Mouse (Mus musculus): ENCODE measurements around the gene Akap5. TPM values are rescaled to one million over a fixed set of nuclear protein-coding genes. Genes with fewer than 3 reads are reported as not detected.
A peak's percentile ranks its signal among the peaks of the same experiment; 100 is the strongest.

Akap5 gene
- polyA plus RNA-seq (2015; fragmentation: Nextera tagmentation; extraction: Ambion mirVana) = 1.0 and 1.2 TPM in 2 replicates

DNA sequence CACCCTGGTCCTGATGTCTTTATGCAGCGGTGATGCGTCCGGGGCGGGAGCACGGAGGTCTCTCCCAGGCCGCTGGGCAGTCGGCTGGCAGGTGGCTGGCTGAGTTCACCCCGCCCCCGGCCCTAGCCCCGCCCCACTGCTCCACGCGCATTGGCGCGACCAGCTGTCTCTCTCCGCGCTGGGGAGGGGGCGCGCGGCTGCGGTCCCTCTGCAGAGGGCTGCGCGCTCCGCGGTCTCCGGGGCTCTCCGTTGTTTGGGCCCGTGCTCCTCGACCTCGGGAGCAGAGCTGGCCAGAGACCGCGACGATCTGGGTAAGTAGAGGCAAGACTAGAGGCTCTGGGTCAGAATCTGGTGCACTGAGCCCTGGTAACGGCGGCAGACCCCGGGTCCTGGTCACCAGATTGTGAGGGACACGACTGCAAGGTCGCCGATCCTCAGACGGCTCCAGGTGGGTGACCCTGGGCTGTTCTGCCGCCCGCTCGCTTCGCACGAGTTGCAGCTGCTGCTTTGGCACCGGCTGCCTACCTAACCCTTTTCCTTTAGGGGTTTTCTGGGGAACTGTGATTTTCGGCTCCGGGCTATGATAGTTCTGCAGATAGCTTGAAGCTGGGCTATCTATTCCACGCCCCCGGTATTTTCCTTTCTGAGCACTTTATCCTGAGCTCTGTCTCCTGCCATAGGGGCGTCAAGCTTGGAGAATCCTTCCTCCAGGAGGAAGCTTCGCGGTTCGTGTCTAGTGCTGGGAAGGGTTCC lies at the start of gene Akap5:
Gene Akap5, plus strand, starts transcription at position 213 of the 753 bp plus-strand sequence.
- Histone ChIP-seq H3K27me3 (no peaks in the 10 kb centered on the region), H3K4me3 (peak within 1 kb of the TSS; percentile 59), H3K9ac (peak within 1 kb of the TSS; percentile 42), H3K4me1 (peaks cover 11% of the 10 kb centered on the region), H3K9me3 (no peaks in the 10 kb centered on the region), H3K4me2 (peak within 1 kb of the TSS; percentile 96), H3K36me3 (peaks cover 17% of the 10 kb centered on the region), H3K27ac (no peak within 1 kb of the TSS)
- peak; percentile 78 for ATAC-seq (ENCODE audit: insufficient number of reproducible peaks, low FRiP score, low TSS enrichment, low read depth)
- WGBS = 1% methylated on average over 53 of the region's 53 CpGs

DNA sequence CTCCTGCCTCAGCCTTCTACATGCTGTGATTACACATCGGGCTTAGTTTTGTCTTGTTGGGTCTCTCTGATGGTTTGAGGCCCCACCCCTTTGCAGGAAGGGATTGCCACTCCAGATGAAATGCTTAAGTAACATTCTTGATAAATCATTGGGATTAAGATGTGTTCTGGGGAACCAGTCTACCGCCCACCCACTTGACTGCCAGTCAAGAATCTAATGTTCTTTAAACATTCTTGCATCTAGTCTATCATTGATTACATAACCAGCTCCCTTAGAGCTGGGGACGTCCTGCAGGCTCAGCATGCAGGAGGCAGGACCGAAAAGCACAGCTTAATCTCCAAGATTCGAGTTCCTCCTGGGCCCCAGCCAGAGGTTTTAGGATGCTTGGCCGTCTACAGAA lies 46.5 kb upstream of the Akap5 start:
- Histone ChIP-seq H3K27ac (no peak overlapping the region), H3K4me1 (peaks cover 5% of the 10 kb centered on the region; the same call in 1 of the 2 replicates), H3K36me3 (peaks cover 26% of the 10 kb centered on the region), H3K9me3 (no peaks in the 10 kb centered on the region), H3K9ac (no peak overlapping the region), H3K4me2 (no peak overlapping the region), H3K4me3 (no peak overlapping the region), H3K27me3 (no peaks in the 10 kb centered on the region)
- WGBS = 81% methylated on average over 6 of the region's 6 CpGs
- ATAC-seq (ENCODE audit: insufficient number of reproducible peaks, low FRiP score, low TSS enrichment, low read depth) = no peak

DNA sequence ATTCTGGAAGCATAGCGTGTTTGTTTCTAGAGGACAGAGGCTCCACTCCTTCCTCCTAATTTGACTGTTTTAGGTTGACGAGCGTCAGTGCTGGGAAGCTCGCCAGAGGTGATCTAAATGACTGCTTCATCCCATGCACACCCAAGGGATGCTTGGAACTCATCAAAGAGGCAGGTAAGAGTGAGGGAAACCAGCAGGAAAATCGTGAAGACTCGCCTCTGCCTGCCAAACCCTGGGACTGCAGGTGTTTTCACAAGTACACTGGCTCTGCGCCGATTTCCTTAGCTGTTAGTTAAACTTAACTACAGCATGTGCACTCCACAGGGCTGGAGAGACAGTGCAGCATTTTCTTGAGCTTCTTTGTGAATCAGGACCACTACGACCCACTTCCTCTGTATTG lies 44.1 kb upstream of the Akap5 start:
- WGBS = 75% methylated on average over 9 of the region's 9 CpGs
- no peak overlapping the region; the same call in 1 of the 2 replicates for H3K27ac ChIP-seq
- H3K4me1 ChIP-seq = peaks cover 5% of the 10 kb centered on the region; the same call in 1 of the 2 replicates
- peaks cover 41% of the 10 kb centered on the region for H3K36me3 ChIP-seq
- no peaks in the 10 kb centered on the region for H3K9me3 ChIP-seq
- H3K4me3 ChIP-seq = no peak overlapping the region
- no peaks in the 10 kb centered on the region for H3K27me3 ChIP-seq
- no peak for ATAC-seq (ENCODE audit: insufficient number of reproducible peaks, low FRiP score, low TSS enrichment, low read depth)
- H3K4me2 ChIP-seq = no peak overlapping the region
- no peak overlapping the region for H3K9ac ChIP-seq

DNA sequence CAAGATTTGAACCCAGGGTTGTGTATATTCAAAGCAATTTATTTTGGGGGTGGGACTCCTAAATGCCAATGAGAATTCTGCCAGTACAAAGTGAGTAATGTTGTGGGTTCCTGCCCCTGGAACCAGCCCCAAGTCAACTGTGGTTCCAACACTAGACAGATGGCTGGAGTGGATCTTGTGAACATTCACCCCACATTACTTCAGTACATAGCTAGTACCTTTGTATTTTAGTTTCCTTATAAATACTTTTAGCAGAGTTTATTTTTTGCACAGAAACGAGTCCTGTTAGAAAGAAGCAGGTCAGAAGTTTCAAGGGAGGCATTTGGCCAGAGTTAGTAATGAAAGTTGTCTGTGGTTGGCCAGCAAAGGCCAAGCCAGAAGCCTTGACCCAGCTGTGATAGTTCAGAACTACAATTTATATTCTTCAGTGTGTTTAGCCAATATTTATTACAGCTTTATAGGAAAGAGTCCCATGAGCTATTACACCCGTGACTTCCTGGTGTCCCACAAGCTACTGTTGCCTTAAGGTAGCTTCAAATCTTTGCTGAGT lies 43.5 kb upstream of the Akap5 start:
- Histone ChIP-seq H3K27ac (no peak overlapping the region), H3K4me3 (no peak overlapping the region), H3K9me3 (no peaks in the 10 kb centered on the region), H3K27me3 (no peaks in the 10 kb centered on the region), H3K4me1 (peaks cover 5% of the 10 kb centered on the region; the same call in 1 of the 2 replicates), H3K9ac (no peak overlapping the region), H3K4me2 (no peak overlapping the region), H3K36me3 (peaks cover 42% of the 10 kb centered on the region)
- no peak for ATAC-seq (ENCODE audit: insufficient number of reproducible peaks, low FRiP score, low TSS enrichment, low read depth)
- WGBS = 79% methylated on average over 2 of the region's 2 CpGs

DNA sequence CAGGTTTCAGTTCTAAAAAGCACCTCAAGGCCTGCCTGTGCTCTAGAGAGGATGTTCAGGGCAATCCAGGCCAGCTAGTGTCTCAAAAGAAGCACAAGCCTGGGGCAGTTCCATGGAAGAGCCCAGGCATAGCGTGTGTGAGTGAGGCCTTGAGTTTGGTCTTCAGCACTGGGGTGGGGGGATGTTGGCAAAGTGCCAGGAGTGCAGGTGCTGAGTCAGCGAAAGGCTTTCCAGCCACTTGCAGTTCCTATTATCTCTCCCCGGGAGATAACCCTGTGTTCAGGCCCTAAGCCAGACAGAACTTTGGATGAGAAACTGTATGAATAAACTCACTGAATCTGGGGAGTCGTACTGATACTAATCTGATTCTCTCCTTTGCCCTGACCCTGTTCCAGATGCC lies 42.6 kb upstream of the Akap5 start:
- Histone ChIP-seq H3K4me3 (no peak overlapping the region), H3K4me1 (peaks cover 5% of the 10 kb centered on the region; the same call in 1 of the 2 replicates), H3K9ac (no peak overlapping the region), H3K36me3 (peaks cover 37% of the 10 kb centered on the region), H3K9me3 (no peaks in the 10 kb centered on the region), H3K4me2 (no peak overlapping the region), H3K27ac (no peak overlapping the region), H3K27me3 (no peaks in the 10 kb centered on the region)
- 51% methylated on average over 4 of the region's 4 CpGs for WGBS
- ATAC-seq (ENCODE audit: insufficient number of reproducible peaks, low FRiP score, low TSS enrichment, low read depth) = no peak

DNA sequence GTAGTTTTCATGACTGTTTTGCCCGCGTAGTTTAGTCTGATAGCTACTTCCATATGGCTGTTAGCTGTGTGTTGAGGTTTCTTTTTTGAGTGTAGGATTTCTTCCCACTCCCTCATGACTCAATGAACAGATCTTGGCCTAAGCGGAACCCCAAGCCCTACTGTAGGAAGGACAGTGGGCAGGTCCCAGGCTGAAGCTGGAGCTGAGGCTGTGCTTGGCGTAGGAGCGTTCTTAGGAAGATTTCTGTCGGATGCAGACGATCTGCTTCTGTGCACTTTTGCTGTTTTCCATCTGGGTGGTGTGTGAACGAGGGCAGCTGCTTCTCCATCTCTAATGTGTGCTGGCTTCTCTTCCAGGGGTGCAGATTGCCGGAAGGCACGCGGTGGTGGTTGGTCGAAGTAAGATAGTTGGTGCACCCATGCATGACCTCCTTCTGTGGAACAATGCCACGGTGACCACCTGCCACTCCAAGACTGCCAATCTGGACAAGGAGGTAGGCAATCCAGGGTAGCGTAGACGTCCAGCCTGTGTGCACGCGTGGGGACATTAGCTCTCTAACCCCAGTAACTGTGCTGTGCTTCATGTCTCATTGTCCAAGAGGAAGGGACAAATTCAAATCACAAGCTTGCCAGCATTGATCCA lies 42.0 kb upstream of the Akap5 start:
- Histone ChIP-seq H3K4me3 (no peak overlapping the region), H3K36me3 (peaks cover 37% of the 10 kb centered on the region), H3K9ac (no peak overlapping the region), H3K27ac (no peak overlapping the region), H3K9me3 (no peaks in the 10 kb centered on the region), H3K4me2 (no peak overlapping the region), H3K27me3 (no peaks in the 10 kb centered on the region), H3K4me1 (peaks cover 5% of the 10 kb centered on the region; the same call in 1 of the 2 replicates)
- 92% methylated on average over 17 of the region's 17 CpGs for WGBS
- ATAC-seq (ENCODE audit: insufficient number of reproducible peaks, low FRiP score, low TSS enrichment, low read depth) = no peak

DNA sequence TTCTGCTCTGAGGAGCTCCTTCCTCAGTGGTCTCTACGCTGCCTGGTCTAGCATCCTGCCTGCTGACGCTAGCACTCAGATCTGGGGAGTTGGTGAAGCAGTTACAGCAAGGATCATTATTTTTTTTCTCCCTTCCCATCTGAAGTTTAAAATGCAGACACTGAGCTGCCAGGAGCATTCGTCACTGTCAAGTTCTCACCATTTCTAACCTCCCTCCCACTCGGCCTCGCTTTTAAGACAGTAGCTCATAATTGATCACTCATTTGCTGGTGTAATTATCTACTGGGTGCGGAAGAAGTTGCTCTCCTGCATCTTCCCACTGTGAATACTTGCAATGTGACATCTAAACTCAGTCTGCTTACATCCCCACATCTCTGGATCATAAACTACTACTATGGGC lies 39.3 kb upstream of the Akap5 start:
- no peak overlapping the region for H3K27ac ChIP-seq
- H3K9me3 ChIP-seq = no peaks in the 10 kb centered on the region
- WGBS = 78% methylated on average over 6 of the region's 6 CpGs
- ATAC-seq (ENCODE audit: insufficient number of reproducible peaks, low FRiP score, low TSS enrichment, low read depth) = no peak
- H3K27me3 ChIP-seq = no peaks in the 10 kb centered on the region
- peaks cover 52% of the 10 kb centered on the region for H3K36me3 ChIP-seq
- no peak overlapping the region for H3K4me3 ChIP-seq
- H3K4me2 ChIP-seq = no peak overlapping the region
- peaks cover 5% of the 10 kb centered on the region; the same call in 1 of the 2 replicates for H3K4me1 ChIP-seq
- no peak overlapping the region for H3K9ac ChIP-seq

DNA sequence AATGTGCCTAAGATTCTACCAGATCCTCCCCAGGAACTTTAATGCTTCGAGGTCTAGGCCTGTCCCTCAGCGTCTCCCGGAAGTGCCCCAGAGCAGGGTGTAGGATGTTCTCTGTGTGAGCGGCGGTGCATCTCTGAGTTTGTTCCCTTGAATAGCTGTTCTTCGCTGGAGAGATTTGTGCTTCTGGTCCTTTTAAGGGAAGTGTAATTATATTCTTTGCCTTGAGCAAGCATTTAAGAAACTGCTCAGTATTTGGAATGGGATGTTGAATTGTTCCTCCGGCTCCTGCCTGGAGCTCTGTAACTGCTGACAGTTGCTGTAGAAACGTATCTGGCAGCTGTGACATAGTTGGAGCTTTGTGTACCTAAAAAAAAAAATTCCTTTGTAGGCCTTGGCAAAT lies 36.7 kb upstream of the Akap5 start:
- Histone ChIP-seq H3K27ac (no peak overlapping the region), H3K4me3 (no peak overlapping the region), H3K4me1 (no peaks in the 10 kb centered on the region), H3K9ac (no peak overlapping the region), H3K36me3 (peaks cover 55% of the 10 kb centered on the region), H3K4me2 (no peak overlapping the region), H3K27me3 (no peaks in the 10 kb centered on the region), H3K9me3 (no peaks in the 10 kb centered on the region)
- 83% methylated on average over 8 of the region's 8 CpGs for WGBS
- no peak for ATAC-seq (ENCODE audit: insufficient number of reproducible peaks, low FRiP score, low TSS enrichment, low read depth)

DNA sequence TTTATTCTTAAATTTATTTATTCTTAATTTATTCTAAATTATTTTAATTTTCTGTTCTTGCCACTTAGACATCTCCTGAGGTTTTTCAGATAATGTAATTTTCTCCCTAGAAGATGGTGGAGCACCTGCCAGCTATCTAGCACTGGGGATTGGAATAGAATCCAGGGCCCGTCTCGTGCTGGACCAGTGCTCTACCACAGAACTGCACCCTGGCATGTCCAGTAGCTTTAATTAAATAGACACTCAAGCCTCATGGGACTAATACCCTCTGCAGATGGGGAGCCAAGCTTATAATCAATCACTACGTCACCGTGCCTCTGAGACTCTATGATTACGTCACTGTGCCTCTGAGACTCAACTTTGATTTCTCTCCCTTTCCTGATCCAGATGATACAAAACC lies 36.2 kb upstream of the Akap5 start:
- WGBS = 84% methylated on average over 5 of the region's 5 CpGs

DNA sequence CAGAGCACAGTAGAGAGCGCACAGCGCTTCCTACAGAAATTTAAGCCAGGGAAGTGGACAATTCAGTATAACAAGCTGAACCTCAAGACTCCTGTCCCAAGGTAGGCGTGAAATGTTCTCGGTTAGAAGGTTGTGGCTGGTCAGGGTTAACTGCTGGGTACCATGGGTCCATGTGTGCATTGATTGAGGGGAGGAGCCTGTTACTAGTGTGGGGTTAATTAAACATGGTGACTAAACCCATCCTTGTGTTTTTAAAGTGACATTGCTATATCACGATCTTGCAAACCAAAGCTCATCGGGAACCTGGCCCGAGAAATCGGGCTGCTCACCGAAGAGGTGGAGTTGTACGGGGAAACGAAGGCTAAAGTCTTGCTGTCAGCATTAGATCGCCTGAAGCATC lies 35.3 kb upstream of the Akap5 start:
- Histone ChIP-seq H3K4me3 (no peak overlapping the region), H3K9me3 (no peaks in the 10 kb centered on the region), H3K27ac (no peak overlapping the region), H3K36me3 (peaks cover 53% of the 10 kb centered on the region), H3K9ac (no peak overlapping the region), H3K4me1 (no peaks in the 10 kb centered on the region), H3K27me3 (no peaks in the 10 kb centered on the region), H3K4me2 (no peak overlapping the region)
- WGBS = 96% methylated on average over 12 of the region's 12 CpGs
- ATAC-seq (ENCODE audit: insufficient number of reproducible peaks, low FRiP score, low TSS enrichment, low read depth) = no peak

More for the DNA sequence above, 36.2 kb upstream of the Akap5 start:
- H3K4me3 ChIP-seq = no peak overlapping the region
- no peak for ATAC-seq (ENCODE audit: insufficient number of reproducible peaks, low FRiP score, low TSS enrichment, low read depth)
- H3K36me3 ChIP-seq = peaks cover 50% of the 10 kb centered on the region
- no peaks in the 10 kb centered on the region for H3K27me3 ChIP-seq
- no peak overlapping the region for H3K27ac ChIP-seq
- no peak overlapping the region for H3K9ac ChIP-seq
- H3K4me2 ChIP-seq = no peak overlapping the region
- H3K4me1 ChIP-seq = no peaks in the 10 kb centered on the region
- H3K9me3 ChIP-seq = no peaks in the 10 kb centered on the region

DNA sequence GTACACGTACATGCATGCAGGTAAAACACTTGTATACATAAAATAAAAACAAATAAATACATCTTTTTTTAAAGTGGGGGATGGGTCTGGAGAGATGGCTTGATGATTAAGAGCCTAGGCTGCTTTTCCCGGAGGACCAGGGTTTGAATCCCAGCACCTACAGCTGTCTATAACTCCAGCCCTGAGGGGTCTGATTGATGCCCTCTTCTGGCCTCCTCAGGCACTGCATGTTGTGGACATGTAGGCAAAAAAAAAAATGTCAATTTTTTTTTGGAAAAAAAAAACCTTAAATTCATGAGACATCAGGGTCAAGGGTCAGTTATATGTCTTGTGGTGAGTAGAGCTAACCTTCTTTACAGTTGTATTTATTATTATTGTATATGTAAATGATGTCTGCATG lies 34.4 kb upstream of the Akap5 start:
- H3K9ac ChIP-seq = no peak overlapping the region
- H3K27ac ChIP-seq = no peak overlapping the region
- H3K9me3 ChIP-seq = no peaks in the 10 kb centered on the region
- no peak overlapping the region for H3K4me3 ChIP-seq
- no peaks in the 10 kb centered on the region for H3K27me3 ChIP-seq
- H3K4me1 ChIP-seq = no peaks in the 10 kb centered on the region
- peaks cover 53% of the 10 kb centered on the region for H3K36me3 ChIP-seq
- ATAC-seq (ENCODE audit: insufficient number of reproducible peaks, low FRiP score, low TSS enrichment, low read depth) = no peak
- H3K4me2 ChIP-seq = no peak overlapping the region
- 90% methylated on average over 2 of the region's 2 CpGs for WGBS

DNA sequence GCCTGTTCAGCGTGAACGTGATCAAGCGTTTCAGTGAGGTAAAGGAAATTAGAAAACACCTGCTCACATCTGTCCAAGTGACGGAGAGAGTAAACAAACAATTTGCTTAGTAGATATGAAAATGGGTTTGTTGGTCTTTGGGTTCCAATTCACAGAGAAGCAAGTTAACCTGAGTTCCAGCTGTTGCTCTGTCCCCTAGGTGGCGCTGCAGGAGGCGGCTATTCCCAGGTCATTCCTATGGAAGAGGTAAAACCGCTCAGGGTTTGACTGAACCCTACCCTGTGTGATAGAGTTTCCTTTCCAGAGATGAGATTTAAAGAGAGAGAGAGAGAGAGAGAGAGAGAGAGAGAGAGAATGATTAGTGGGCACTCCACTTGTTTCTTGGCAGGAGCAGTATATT lies 31.5 kb upstream of the Akap5 start:
- Histone ChIP-seq H3K27me3 (no peaks in the 10 kb centered on the region), H3K27ac (no peak overlapping the region), H3K9me3 (no peaks in the 10 kb centered on the region), H3K4me1 (no peaks in the 10 kb centered on the region), H3K36me3 (peaks cover 68% of the 10 kb centered on the region), H3K4me2 (no peak overlapping the region), H3K4me3 (no peak overlapping the region), H3K9ac (no peak overlapping the region)
- WGBS = 54% methylated on average over 7 of the region's 7 CpGs
- no peak for ATAC-seq (ENCODE audit: insufficient number of reproducible peaks, low FRiP score, low TSS enrichment, low read depth)

Measured in limb, embryonic 15.5 days (tissue).